ENCODE assay signal across 7 mouse cellular contexts in the genomic region with DNA sequence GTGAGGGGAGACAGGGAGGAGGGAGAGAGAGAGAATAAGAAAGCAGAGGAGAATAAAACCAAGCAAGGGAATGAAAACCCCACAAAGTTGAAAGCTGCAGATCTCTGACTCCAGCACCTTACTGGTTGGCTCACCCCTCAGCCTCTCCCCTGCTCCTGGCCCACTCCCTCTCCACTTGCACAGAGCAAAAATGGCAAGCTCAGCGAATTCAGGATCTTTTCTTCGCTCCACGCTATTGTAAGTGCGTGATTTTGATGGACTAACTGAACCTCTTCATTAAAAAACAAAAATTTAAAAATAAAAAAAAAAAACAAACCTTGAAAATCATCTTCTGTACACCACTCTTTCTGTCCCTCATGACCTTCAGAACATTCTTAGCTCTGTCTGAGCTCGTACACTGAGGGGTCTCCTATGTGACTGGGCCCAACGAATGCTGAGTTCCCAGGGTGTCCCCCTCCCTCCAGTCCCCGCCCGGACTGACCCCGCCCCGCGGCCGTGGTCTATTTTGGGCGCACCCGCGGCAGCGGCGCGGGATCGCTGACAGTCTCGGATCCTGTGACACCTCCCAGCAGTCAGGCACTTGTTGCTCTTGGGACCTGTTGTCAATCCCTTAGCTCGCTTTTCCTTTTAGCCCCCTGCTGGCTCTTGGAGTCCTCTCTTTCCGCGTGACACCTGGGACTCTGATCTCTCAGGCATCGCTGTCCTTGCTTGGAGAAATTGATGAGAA. TPM values are rescaled to one million over a fixed set of nuclear protein-coding genes. Genes with fewer than 3 reads are reported as not detected.
DNase-seq lines count a peak whose midpoint lies in the region; ATAC-seq and TF ChIP-seq lines count a peak whose summit lies in the region.

TSS of gene Clic5 (plus strand) at position 543 of the 727 bp plus-strand sequence.

- no peaks in the 10 kb centered on the region for H3K79me2 ChIP-seq in CH12.LX (replicated peaks; ENCODE audit: control insufficient read depth, extremely low read depth, insufficient read depth, poor library complexity, severe bottlenecking)

- in situ Hi-C loops in CH12.LX (cut with MboI; ENCODE audit: low pct_ligation_motif_present, low pct_unique_long_range_greater_than_20kb, low sequenced_read_pairs), result no loop called here

- dilution Hi-C loops in CH12.LX (cut with MboI; ENCODE audit: extremely low pct_ligation_motif_present, extremely low pct_unique_long_range_greater_than_20kb, low sequenced_read_pairs), result no loop called here

- 4% methylated on average over 24 of the region's 24 CpGs for WGBS in forebrain, embryonic 14.5 days
- 3% methylated on average over 24 of the region's 24 CpGs for WGBS in limb, embryonic 11.5 days
- 4% methylated on average over 24 of the region's 24 CpGs for WGBS in midbrain, embryonic 10.5 days

- peaks cover 0 to 7% of the 10 kb centered on the region in 2 experiments; a peak in 2 of 4 replicates for H3K4me1 ChIP-seq in CH12.LX (ENCODE audit: control insufficient read depth in 1 of 2, insufficient read depth in 2 of 2)
- no peaks in the 10 kb centered on the region; the same call in 1 of the 2 replicates for H3K4me1 ChIP-seq in forebrain, embryonic 14.5 days (ENCODE audit: control insufficient read depth, insufficient read depth, low read length)
- peaks cover 7% of the 10 kb centered on the region for H3K4me1 ChIP-seq in limb, embryonic 11.5 days (ENCODE audit: control insufficient read depth, insufficient read depth, low read length)
- H3K4me1 ChIP-seq in midbrain, embryonic 10.5 days, result peaks cover 17% of the 10 kb centered on the region

- no peak for TF ChIP-seq RAD21 in CH12.LX (IDR thresholded peaks at IDR 0.05; ENCODE audit: low read depth, low read length)

- DNase-seq in CH12.LX (ENCODE audit: extremely low read depth), result no peak
- peak; percentile 69 for DNase-seq in ZHBTc4 (ENCODE audit: low read depth, low spot score)
- peak; percentile 63 for DNase-seq in forebrain, embryonic 14.5 days (ENCODE audit: low spot score)
- DNase-seq in limb, embryonic 11.5 days (ENCODE audit: low spot score), result peak; percentile 40
- DNase-seq in midbrain, embryonic 10.5 days (ENCODE audit: low spot score), result no peak
- peak; percentile 15 to 33 for DNase-seq in thymus, postnatal 10 days (ENCODE audit: low spot score in 2 of 2)

- H3K4me2 ChIP-seq in CH12.LX (ENCODE audit: insufficient read depth, low read depth, poor library complexity, severe bottlenecking), result peak within 1 kb of the TSS; percentile 97
- H3K4me2 ChIP-seq in forebrain, embryonic 14.5 days (ENCODE audit: low read length), result peak within 1 kb of the TSS; percentile 69
- peak within 1 kb of the TSS; percentile 57 for H3K4me2 ChIP-seq in limb, embryonic 11.5 days (ENCODE audit: low read depth, severe bottlenecking)

- H3K9ac ChIP-seq in CH12.LX (ENCODE audit: insufficient read depth, low read depth), result peak within 1 kb of the TSS; percentile 9; the same call in 1 of the 2 replicates
- H3K9ac ChIP-seq in forebrain, embryonic 14.5 days (ENCODE audit: low read length), result peak within 1 kb of the TSS; percentile 47; the same call in 1 of the 2 replicates
- no peak within 1 kb of the TSS for H3K9ac ChIP-seq in limb, embryonic 11.5 days (ENCODE audit: low read length)

- ATAC-seq in forebrain, embryonic 14.5 days, result peak; percentile 26; the same call in 1 of the 2 replicates
- peak; percentile 33 to 70; a peak in 3 of 4 replicates for ATAC-seq in hematopoietic stem cell, adult 5-6 weeks (replicated peaks in 1 of 2; ENCODE audit: insufficient read depth in 1 of 2, low FRiP score in 2 of 2, low TSS enrichment in 1 of 2, low read depth in 1 of 2, poor library complexity in 2 of 2, severe bottlenecking in 2 of 2)
- ATAC-seq in limb, embryonic 11.5 days (ENCODE audit: insufficient number of reproducible peaks, low FRiP score, low TSS enrichment, low read depth), result no peak

- H3K36me3 ChIP-seq in CH12.LX (replicated peaks in 1 of 2; ENCODE audit: control insufficient read depth in 1 of 2, insufficient read depth in 1 of 2, low read length in 1 of 2), result no peaks in the 10 kb centered on the region
- no peaks in the 10 kb centered on the region for H3K36me3 ChIP-seq in forebrain, embryonic 14.5 days (ENCODE audit: control insufficient read depth, insufficient read depth, low read length)
- H3K36me3 ChIP-seq in limb, embryonic 11.5 days (ENCODE audit: control insufficient read depth, insufficient read depth, low read length), result no peaks in the 10 kb centered on the region
- no peaks in the 10 kb centered on the region for H3K36me3 ChIP-seq in midbrain, embryonic 10.5 days

- TF ChIP-seq CTCF in CH12.LX (conservative IDR thresholded peaks at IDR 0.05 in 1 of 2, IDR thresholded peaks at IDR 0.05 in 1 of 2; ENCODE audit: low read depth in 2 of 2, low read length in 2 of 2), result no peak

- peaks cover 46% of the 10 kb centered on the region for H3K27me3 ChIP-seq in CH12.LX (replicated peaks)
- peaks cover 19% of the 10 kb centered on the region for H3K27me3 ChIP-seq in forebrain, embryonic 14.5 days (replicated peaks; ENCODE audit: control insufficient read depth, insufficient read depth, low read length)
- H3K27me3 ChIP-seq in limb, embryonic 11.5 days (ENCODE audit: control insufficient read depth, insufficient read depth, low read length), result peaks cover 8% of the 10 kb centered on the region; the same call in 1 of the 2 replicates
- peaks cover 54% of the 10 kb centered on the region for H3K27me3 ChIP-seq in midbrain, embryonic 10.5 days (ENCODE audit: low read depth, poor library complexity, severe bottlenecking)

- peaks cover 8% of the 10 kb centered on the region for H3K9me3 ChIP-seq in CH12.LX (replicated peaks; ENCODE audit: low read length)
- no peaks in the 10 kb centered on the region for H3K9me3 ChIP-seq in forebrain, embryonic 14.5 days (replicated peaks; ENCODE audit: control insufficient read depth, low read length)
- H3K9me3 ChIP-seq in limb, embryonic 11.5 days (ENCODE audit: control insufficient read depth, low read length), result no peaks in the 10 kb centered on the region
- no peaks in the 10 kb centered on the region for H3K9me3 ChIP-seq in midbrain, embryonic 10.5 days (replicated peaks)

- TF ChIP-seq EP300 in CH12.LX (IDR thresholded peaks at IDR 0.05; ENCODE audit: low read length), result no peak

- H3K27ac ChIP-seq in CH12.LX (ENCODE audit: insufficient read depth, low read depth), result no peak within 1 kb of the TSS
- H3K27ac ChIP-seq in forebrain, embryonic 14.5 days (ENCODE audit: low read depth, low read length), result no peak within 1 kb of the TSS
- H3K27ac ChIP-seq in limb, embryonic 11.5 days (replicated peaks; ENCODE audit: low read depth, low read length), result no peak within 1 kb of the TSS
- no peak within 1 kb of the TSS for H3K27ac ChIP-seq in midbrain, embryonic 10.5 days (replicated peaks)

- no peak for TF ChIP-seq POLR2A in CH12.LX (IDR thresholded peaks at IDR 0.05; ENCODE audit: low read depth, low read length)

- peak within 1 kb of the TSS in 1 of 3 experiments; percentile 37 for H3K4me3 ChIP-seq in CH12.LX (replicated peaks in 1 of 3; ENCODE audit: low read depth in 2 of 3, low read length in 2 of 3, poor library complexity in 1 of 3)
- H3K4me3 ChIP-seq in forebrain, embryonic 14.5 days (ENCODE audit: low read depth, low read length), result peak within 1 kb of the TSS; percentile 29
- peak within 1 kb of the TSS; percentile 15 for H3K4me3 ChIP-seq in limb, embryonic 11.5 days (ENCODE audit: low read depth, low read length)
- peak within 1 kb of the TSS; percentile 62 for H3K4me3 ChIP-seq in midbrain, embryonic 10.5 days

TF ChIP-seq in CH12.LX, 34 proteins besides CTCF, POLR2A, EP300 and RAD21:
- TF ChIP-seq KAT2A (IDR thresholded peaks at IDR 0.05; ENCODE audit: insufficient replicate concordance, low read length) (no peak), MXI1 (IDR thresholded peaks at IDR 0.05; ENCODE audit: low read depth, low read length) (no peak), ZKSCAN1 (IDR thresholded peaks at IDR 0.05; ENCODE audit: borderline replicate concordance, low read depth, low read length) (no peak), IRF4 (IDR thresholded peaks at IDR 0.05; ENCODE audit: low read depth, low read length) (no peak), UBTF (IDR thresholded peaks at IDR 0.05; ENCODE audit: low read depth, low read length) (no peak), ETS1 (conservative IDR thresholded peaks at IDR 0.05; ENCODE audit: low read depth, low read length) (no peak), PAX5 (IDR thresholded peaks at IDR 0.05; ENCODE audit: low read length) (no peak), JUND (conservative IDR thresholded peaks at IDR 0.05; ENCODE audit: low read depth, low read length) (no peak), JUN (IDR thresholded peaks at IDR 0.05; ENCODE audit: insufficient read depth, low read depth, low read length) (no peak), MAFK (IDR thresholded peaks at IDR 0.05; ENCODE audit: insufficient replicate concordance, low read length) (peak; percentile 62; the same call in 1 of the 2 replicates), RCOR1 (conservative IDR thresholded peaks at IDR 0.05; ENCODE audit: low read depth, low read length) (no peak), E2F4 (IDR thresholded peaks at IDR 0.05; ENCODE audit: insufficient replicate concordance, low read depth, low read length) (no peak), USF1 (IDR thresholded peaks at IDR 0.05; ENCODE audit: low read depth, low read length) (no peak), ELF1 (IDR thresholded peaks at IDR 0.05; ENCODE audit: low read depth, low read length) (no peak), MEF2A (IDR thresholded peaks at IDR 0.05; ENCODE audit: borderline replicate concordance, low read depth, low read length) (peak; percentile 58; the same call in 1 of the 2 replicates)
TF ChIP-seq in CH12.LX: peak in this region for 2.

RNA-seq across cellular contexts. Expression of gene Clic5, which starts in this region (rescaled TPM):
- not detected in 2 replicates for total RNA-seq in CH12.LX (2012; rRNA removed)
- not detected in 2 replicates for total RNA-seq in CH12.LX (2014; rRNA removed)
- polyA plus RNA-seq in CH12.LX (2012; ENCODE audit: insufficient read length, low read depth), result not detected in 2 replicates
- 0.04 and 0.12 TPM in 2 replicates for polyA plus RNA-seq in forebrain, embryonic 14.5 days (2014; fragmentation: Nextera tagmentation; extraction: Ambion mirVana)
- total RNA-seq in hematopoietic stem cell, adult 5-6 weeks (2017), result 14.0 and 16.1 TPM in 2 replicates
- polyA plus RNA-seq in limb, embryonic 11.5 days (2014; fragmentation: Nextera tagmentation; extraction: Ambion mirVana), result 0.09 and 0.27 TPM in 2 replicates
- polyA plus RNA-seq in midbrain, embryonic 10.5 days (2016; fragmentation: Nextera tagmentation; extraction: Ambion mirVana), result 0.23 and 0.82 TPM in 2 replicates

Comparison
In these comparisons a context has a peak if more than half of its experiments do, and no peak if none do; other contexts are left out.
1. RNA of gene Clic5 (total RNA-seq): 14.0 to 16.1 TPM in hematopoietic stem cell, adult 5-6 weeks; not detected in CH12.LX; every median in the first group is over 10 times any median in the second.
2. Peak in DNase-seq, ATAC-seq, H3K4me3 ChIP-seq, H3K9ac ChIP-seq and H3K4me2 ChIP-seq in forebrain, embryonic 14.5 days; RNA of the gene not detected or under 1 TPM.
3. Peak in DNase-seq, H3K4me3 ChIP-seq and H3K4me2 ChIP-seq in limb, embryonic 11.5 days; RNA of the gene not detected or under 1 TPM.
4. DNase-seq: peak in ZHBTc4 (single experiment) and thymus, postnatal 10 days (2 of 2); none in CH12.LX (single experiment) and midbrain, embryonic 10.5 days (single experiment).
5. Peak in every context shown above with its lines, with median percentiles within 50 percentile points of each other: H3K4me2 ChIP-seq.